Comparison of ENCODE assay signal across 9 mouse cellular contexts in the genomic region with DNA sequence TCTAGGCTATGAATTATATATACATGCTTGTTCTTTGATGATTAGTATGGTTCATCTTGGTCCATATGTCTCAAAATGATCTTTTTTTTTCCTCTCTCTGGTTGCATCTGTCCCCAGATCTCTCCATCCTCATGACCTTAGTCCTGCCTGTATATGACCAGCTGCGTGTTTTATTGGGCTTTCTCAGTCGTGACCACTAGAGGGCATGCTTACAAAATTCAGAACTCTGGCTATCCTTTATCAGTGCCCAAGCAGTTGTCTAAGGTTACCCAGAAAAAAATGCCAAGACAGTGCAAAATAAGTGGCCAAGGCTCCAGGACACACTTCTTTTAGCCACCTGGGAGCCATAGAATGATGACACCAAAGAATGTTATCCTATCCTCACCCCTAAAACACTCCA. TPM values are rescaled to one million over a fixed set of nuclear protein-coding genes. Genes with fewer than 3 reads are reported as not detected.
A peak's percentile ranks its signal among the peaks of the same experiment; 100 is the strongest.
DNase-seq lines count a peak whose midpoint lies in the region; ATAC-seq and TF ChIP-seq lines count a peak whose summit lies in the region.
"Had no signal": no experiment of that assay in that cellular context is flagged by ENCODE, and none has a peak within 500 bp of the region (broad histone marks: within the 10 kb centered on the region; RNA-seq: fewer than 3 reads in every experiment).

No protein-coding gene starts in this region.

- H3K9ac ChIP-seq in limb, embryonic 11.5 days (ENCODE audit: low read length), result no peak overlapping the region
- no peak overlapping the region for H3K9ac ChIP-seq in neural tube, embryonic 15.5 days (replicated peaks)

- H3K4me1 ChIP-seq in limb, embryonic 11.5 days (ENCODE audit: control insufficient read depth, insufficient read depth, low read length), result no peaks in the 10 kb centered on the region
- no peaks in the 10 kb centered on the region for H3K4me1 ChIP-seq in limb, embryonic 10.5 days
- H3K4me1 ChIP-seq in lung, adult 2 months (ENCODE audit: control insufficient read depth, insufficient read depth, low read length), result no peaks in the 10 kb centered on the region
- no peaks in the 10 kb centered on the region for H3K4me1 ChIP-seq in neural tube, embryonic 15.5 days

- H3K9me3 ChIP-seq in limb, embryonic 11.5 days (ENCODE audit: control insufficient read depth, low read length), result no peaks in the 10 kb centered on the region
- no peaks in the 10 kb centered on the region for H3K9me3 ChIP-seq in limb, embryonic 10.5 days (replicated peaks)
- H3K9me3 ChIP-seq in neural tube, embryonic 15.5 days (replicated peaks), result no peaks in the 10 kb centered on the region

- peaks cover 13% of the 10 kb centered on the region for H3K36me3 ChIP-seq in limb, embryonic 11.5 days (ENCODE audit: control insufficient read depth, insufficient read depth, low read length)
- H3K36me3 ChIP-seq in limb, embryonic 10.5 days, result peaks cover 72% of the 10 kb centered on the region
- H3K36me3 ChIP-seq in neural tube, embryonic 15.5 days, result peaks cover 59% of the 10 kb centered on the region

- H3K4me2 ChIP-seq in limb, embryonic 11.5 days (ENCODE audit: low read depth, severe bottlenecking), result no peak overlapping the region
- H3K4me2 ChIP-seq in neural tube, embryonic 15.5 days, result no peak overlapping the region

- no peak overlapping the region for H3K27ac ChIP-seq in limb, embryonic 11.5 days (replicated peaks; ENCODE audit: low read depth, low read length)
- H3K27ac ChIP-seq in limb, embryonic 10.5 days, result no peak overlapping the region
- H3K27ac ChIP-seq in neural tube, embryonic 15.5 days (replicated peaks), result no peak overlapping the region

- H3K27me3 ChIP-seq in limb, embryonic 11.5 days (ENCODE audit: control insufficient read depth, insufficient read depth, low read length), result no peaks in the 10 kb centered on the region
- peaks cover 5% of the 10 kb centered on the region for H3K27me3 ChIP-seq in limb, embryonic 10.5 days (ENCODE audit: low read depth, poor library complexity, severe bottlenecking)
- peaks cover 2% of the 10 kb centered on the region; the same call in 1 of the 2 replicates for H3K27me3 ChIP-seq in neural tube, embryonic 15.5 days (replicated peaks)

- no peak overlapping the region for H3K4me3 ChIP-seq in limb, embryonic 11.5 days (ENCODE audit: low read depth, low read length)
- H3K4me3 ChIP-seq in limb, embryonic 10.5 days, result no peak overlapping the region
- H3K4me3 ChIP-seq in lung, adult 2 months (replicated peaks; ENCODE audit: extremely low read depth, low read depth, low read length), result no peak overlapping the region
- no peak overlapping the region for H3K4me3 ChIP-seq in neural tube, embryonic 15.5 days (replicated peaks)

- TF ChIP-seq CTCF in lung, adult 2 months (IDR thresholded peaks at IDR 0.05; ENCODE audit: insufficient read depth, low read length), result peak; percentile 35

- no peak for ATAC-seq in limb, embryonic 11.5 days (ENCODE audit: insufficient number of reproducible peaks, low FRiP score, low TSS enrichment, low read depth)
- ATAC-seq in neural tube, embryonic 15.5 days (ENCODE audit: low FRiP score), result peak; percentile 43

- no peak for TF ChIP-seq POLR2A in lung, adult 2 months (IDR thresholded peaks at IDR 0.05; ENCODE audit: borderline replicate concordance, extremely low read depth, low read depth, low read length)

- peak; percentile 68 for DNase-seq in limb, embryonic 11.5 days (ENCODE audit: low spot score)
- no peak for DNase-seq in limb, embryonic 10.5 days (ENCODE audit: low spot score)
- DNase-seq in T-cell, adult 2 months (ENCODE audit: low spot score), result peak; percentile 23
- peak; percentile 65 for DNase-seq in embryo, embryonic 11 days
- DNase-seq in induced T-regulatory cell, adult 2 months (ENCODE audit: low read depth), result peak; percentile 79
- peak; percentile 17 for DNase-seq in lung, adult 2 months
- no peak for DNase-seq in urinary bladder, adult 2 months (ENCODE audit: low spot score)

- WGBS in limb, embryonic 11.5 days, result 6% methylated on average over 2 of the region's 2 CpGs
- 13% methylated on average over 2 of the region's 2 CpGs for WGBS in limb, embryonic 10.5 days
- 4% methylated on average over 2 of the region's 2 CpGs for WGBS in lung, adult 2 months
- 0% methylated on average over 2 of the region's 2 CpGs for WGBS in neural tube, embryonic 15.5 days

RNA-seq across cellular contexts. Expression of gene Tub, which starts 6.1 kb away (rescaled TPM):
- 3.7 and 4.2 TPM in 2 replicates for polyA plus RNA-seq in limb, embryonic 11.5 days (2014; fragmentation: Nextera tagmentation; extraction: Ambion mirVana)
- polyA plus RNA-seq in limb, embryonic 10.5 days (2016; fragmentation: Nextera tagmentation; extraction: Ambion mirVana), result 2.4 and 3.7 TPM in 2 replicates
- polyA plus RNA-seq in lung, adult 2 months (2012; rRNA removed), result 0.66 and 0.76 TPM in 2 replicates
- polyA plus RNA-seq in neural tube, embryonic 15.5 days (2015; fragmentation: Nextera tagmentation; extraction: Ambion mirVana), result 29.8 and 37.6 TPM in 2 replicates
- polyA plus RNA-seq in urinary bladder, adult 2 months (2012; rRNA removed), result 1.6 and 1.7 TPM in 2 replicates

RNA-seq across cellular contexts. Expression of gene Eif3f, which starts 9.8 kb away (rescaled TPM):
- 96.1 and 97.2 TPM in 2 replicates for polyA plus RNA-seq in limb, embryonic 11.5 days (2014; fragmentation: Nextera tagmentation; extraction: Ambion mirVana)
- 85.8 and 87.3 TPM in 2 replicates for polyA plus RNA-seq in limb, embryonic 10.5 days (2016; fragmentation: Nextera tagmentation; extraction: Ambion mirVana)
- polyA plus RNA-seq in lung, adult 2 months (2012; rRNA removed), result 107 and 141 TPM in 2 replicates
- polyA plus RNA-seq in neural tube, embryonic 15.5 days (2015; fragmentation: Nextera tagmentation; extraction: Ambion mirVana), result 70.0 and 75.9 TPM in 2 replicates
- 119 and 192 TPM in 2 replicates for polyA plus RNA-seq in urinary bladder, adult 2 months (2012; rRNA removed)

RNA-seq across cellular contexts. Expression of gene Nlrp10, which starts 14.0 kb away (rescaled TPM):
- polyA plus RNA-seq in limb, embryonic 11.5 days (2014; fragmentation: Nextera tagmentation; extraction: Ambion mirVana), result 0.71 and 0.75 TPM in 2 replicates
- polyA plus RNA-seq in limb, embryonic 10.5 days (2016; fragmentation: Nextera tagmentation; extraction: Ambion mirVana), result 0.11 and 0.14 TPM in 2 replicates
- polyA plus RNA-seq in lung, adult 2 months (2012; rRNA removed), result 0.18 and 2.0 TPM in 2 replicates
- 0.04 TPM in 1 of 2 replicates, not detected in the other for polyA plus RNA-seq in neural tube, embryonic 15.5 days (2015; fragmentation: Nextera tagmentation; extraction: Ambion mirVana)
- 0.47 and 0.52 TPM in 2 replicates for polyA plus RNA-seq in urinary bladder, adult 2 months (2012; rRNA removed)

RNA-seq across cellular contexts. Expression of gene Olfr519, which starts 49.8 kb away (rescaled TPM):
- not detected in 2 replicates for polyA plus RNA-seq in limb, embryonic 11.5 days (2014; fragmentation: Nextera tagmentation; extraction: Ambion mirVana)
- not detected in 2 replicates for polyA plus RNA-seq in limb, embryonic 10.5 days (2016; fragmentation: Nextera tagmentation; extraction: Ambion mirVana)
- not detected in 2 replicates for polyA plus RNA-seq in lung, adult 2 months (2012; rRNA removed)
- polyA plus RNA-seq in neural tube, embryonic 15.5 days (2015; fragmentation: Nextera tagmentation; extraction: Ambion mirVana), result not detected in 2 replicates
- not detected in 2 replicates for polyA plus RNA-seq in urinary bladder, adult 2 months (2012; rRNA removed)
- polyA plus RNA-seq: frontal cortex, adult 2 months had no signal

RNA-seq across cellular contexts. Expression of gene Olfr518, which starts 59.2 kb away (rescaled TPM):
- not detected in 2 replicates for polyA plus RNA-seq in limb, embryonic 11.5 days (2014; fragmentation: Nextera tagmentation; extraction: Ambion mirVana)
- not detected in 2 replicates for polyA plus RNA-seq in limb, embryonic 10.5 days (2016; fragmentation: Nextera tagmentation; extraction: Ambion mirVana)
- not detected in 2 replicates for polyA plus RNA-seq in lung, adult 2 months (2012; rRNA removed)
- not detected in 2 replicates for polyA plus RNA-seq in neural tube, embryonic 15.5 days (2015; fragmentation: Nextera tagmentation; extraction: Ambion mirVana)
- not detected in 2 replicates for polyA plus RNA-seq in urinary bladder, adult 2 months (2012; rRNA removed)
- polyA plus RNA-seq: frontal cortex, adult 2 months had no signal

Comparison
In these comparisons a context has a peak if more than half of its experiments do, and no peak if none do; other contexts are left out.
1. DNase-seq: peak in limb, embryonic 11.5 days (single experiment), T-cell, adult 2 months (single experiment), embryo, embryonic 11 days (single experiment), induced T-regulatory cell, adult 2 months (single experiment) and lung, adult 2 months (single experiment); none in limb, embryonic 10.5 days (single experiment) and urinary bladder, adult 2 months (single experiment).